Mouse (Mus musculus) olfactory bulb, adult 2 months (tissue): ENCODE measurements at regions not wholly inside any gene's neighbourhood (a gene's known extent, or its start where the extent isn't known, plus 50 kb on each side); places are given as distances from the start of the nearest gene placed in this dataset.

ENCODE experiments used
- CTCF ChIP-seq: fragments of 200-500 bp; IDR thresholded peaks from 2 replicates; pipeline ENCODE4 v1.5.1; 2012; ENCODE audit warnings: low read depth, mild to moderate bottlenecking, low read length, moderate library complexity; ENCODE audit not compliant: insufficient read depth
- POLR2A ChIP-seq: fragments of 200-500 bp; IDR thresholded peaks from 2 replicates; pipeline ENCODE4 v1.6.1; 2012; ENCODE audit warnings: mild to moderate bottlenecking, low read depth, low read length, moderate library complexity; ENCODE audit not compliant: insufficient read depth

GRCm38 (mm10) chr1:186413886-186414245 lies 291.9 kb downstream of the Tgfb2 start:
- TF ChIP-seq CTCF (no peak), POLR2A (no peak)
